Mouse (Mus musculus) brain, embryonic 14.5 days (tissue): ENCODE measurements around the gene Zfp362.

Experiments
- CTCF ChIP-seq: fragments of 200-500 bp; IDR thresholded peaks from 2 replicates; pipeline ENCODE4 v1.5.1; 2012; ENCODE audit warnings: inconsistent platforms, mild to moderate bottlenecking, moderate library complexity, borderline replicate concordance; ENCODE audit not compliant: insufficient read depth, insufficient read length; ENCODE audit errors: extremely low read depth
- POLR2A ChIP-seq: fragments of 200-500 bp; IDR thresholded peaks from 2 replicates; pipeline ENCODE4 v1.6.1; 2012; ENCODE audit warnings: mild to moderate bottlenecking, inconsistent platforms, borderline replicate concordance; ENCODE audit not compliant: poor library complexity, insufficient read depth, insufficient read length, severe bottlenecking; ENCODE audit errors: extremely low read depth

DNA sequence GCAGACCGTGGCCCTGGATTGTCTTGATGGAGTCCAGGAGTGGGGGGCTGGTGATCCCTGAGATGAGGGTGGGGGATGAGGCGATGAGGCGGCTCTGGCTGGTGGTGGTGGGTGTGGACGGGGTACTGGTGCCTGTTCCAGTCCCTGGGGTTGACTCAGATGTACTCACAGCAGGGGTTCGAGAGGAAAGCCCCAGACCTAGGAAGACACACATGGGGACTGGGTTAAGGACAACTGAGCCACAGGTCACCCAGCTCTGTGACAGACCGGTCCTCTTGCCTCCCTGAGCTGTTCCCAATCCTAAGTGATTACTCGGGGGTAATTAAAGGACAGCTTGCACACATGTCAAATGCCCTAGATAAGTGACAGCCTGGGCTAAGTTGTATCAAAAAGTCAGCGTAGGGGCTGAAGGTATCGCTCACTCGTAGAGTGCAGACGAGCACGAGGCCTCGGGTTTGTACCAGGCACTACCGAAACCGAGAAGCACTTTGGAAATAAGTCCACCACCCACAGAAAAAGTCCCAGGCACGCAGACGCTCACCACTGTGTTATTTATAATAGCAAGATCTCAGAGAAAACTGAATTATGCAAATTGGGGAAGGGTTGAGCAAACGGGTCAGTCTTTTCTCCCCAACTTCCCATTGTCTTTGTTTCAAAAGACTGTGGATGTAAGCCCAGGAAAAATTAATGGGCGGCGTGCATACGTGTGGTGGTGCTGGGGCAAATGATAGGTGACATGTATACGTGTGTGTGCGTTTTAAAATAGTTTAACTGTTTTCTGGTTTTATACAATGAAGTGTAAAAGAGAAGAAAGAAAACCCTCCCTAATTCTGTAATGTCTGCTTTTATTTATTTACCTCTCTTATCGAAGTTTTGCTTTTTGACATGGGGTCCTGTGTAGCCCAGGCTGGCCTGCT is 18.6 kb downstream of the Zfp362 start:
- no peak for TF ChIP-seq CTCF
- no peak for TF ChIP-seq POLR2A
